Mouse (Mus musculus) intestine, embryonic 16.5 days (tissue): ENCODE measurements around the gene Lars2. TPM values are rescaled to one million over a fixed set of nuclear protein-coding genes. Genes with fewer than 3 reads are reported as not detected.
A peak's percentile ranks its signal among the peaks of the same experiment; 100 is the strongest.

ENCODE experiments used
- ATAC-seq: fragments of 200-750 bp; cut with Nextera tagmentation; 2 replicates; pipeline ENCODE4 v1.8.0; 2017; ENCODE audit warnings: moderate TSS enrichment, moderate library complexity
- H3K27ac ChIP-seq: fragments of 300-500 bp; sonication (generic); 2 replicates; pipeline ENCODE4 v1.5.1; 2014; ENCODE audit warnings: mild to moderate bottlenecking, low read length
- H3K27me3 ChIP-seq: fragments of 300-500 bp; sonication (generic); replicated peaks from 2 replicates; pipeline ENCODE4 v1.6.1; 2014; ENCODE audit warnings: low read length, control low read depth, mixed read lengths; ENCODE audit not compliant: control insufficient read depth, insufficient read depth
- H3K36me3 ChIP-seq: fragments of 300-500 bp; sonication (generic); 2 replicates; pipeline ENCODE4 v1.6.1; 2014; ENCODE audit warnings: low read length, control low read depth; ENCODE audit not compliant: control insufficient read depth, insufficient read depth
- H3K4me1 ChIP-seq: fragments of 300-500 bp; sonication (generic); 2 replicates; pipeline ENCODE4 v1.6.1; 2014; ENCODE audit warnings: low read length, control low read depth, mixed read lengths; ENCODE audit not compliant: control insufficient read depth, insufficient read depth
- H3K4me2 ChIP-seq: fragments of 300-500 bp; sonication (generic); 2 replicates; pipeline ENCODE4 v1.6.1; 2014; ENCODE audit warnings: low read depth, low read length, control low read depth
- H3K4me3 ChIP-seq: fragments of 300-500 bp; sonication (generic); 2 replicates; pipeline ENCODE4 v1.5.1; 2014; ENCODE audit warnings: mild to moderate bottlenecking, low read length
- H3K9ac ChIP-seq: fragments of 300-500 bp; sonication (generic); 2 replicates; pipeline ENCODE4 v1.6.1; 2014; ENCODE audit warnings: low read depth, low read length
- H3K9me3 ChIP-seq: fragments of 300-500 bp; sonication (generic); 2 replicates; pipeline ENCODE4 v1.6.1; 2016; ENCODE audit warnings: low read length, control low read depth; ENCODE audit not compliant: control insufficient read depth
- WGBS: fragments of 180-500 bp; shearing (Covaris S2); extraction: QIAGEN DNeasy Blood & Tissue Kit; methylation state at CpG from one replicate; pipeline ENCODE4 v1.1.7; 2014; 5-methylcytosine and 5-hydroxymethylcytosine counted together
- polyA plus RNA-seq: library from polyadenylated mRNA; unstranded; fragments of >200 nt; fragmentation: Nextera tagmentation; extraction: Ambion mirVana; gene quantifications from 2 replicates; pipeline ENCODE4 v1.2.1, GENCODE M21; 2015

Gene Lars2
- polyA plus RNA-seq, 1 experiment from 2014 or later = 508 TPM

- no peaks in the 10 kb centered on the region for H3K9me3 ChIP-seq
- H3K27ac ChIP-seq = peak overlapping the region; percentile 38; the same call in 1 of the 2 replicates
- H3K36me3 ChIP-seq = no peaks in the 10 kb centered on the region
- no peaks in the 10 kb centered on the region for H3K27me3 ChIP-seq
- H3K9ac ChIP-seq = no peak overlapping the region
- peaks cover 6% of the 10 kb centered on the region; the same call in 1 of the 2 replicates for H3K4me1 ChIP-seq
- H3K4me3 ChIP-seq = no peak overlapping the region
- H3K4me2 ChIP-seq = no peak overlapping the region
- no peak for ATAC-seq
- WGBS = 40% methylated on average over 2 of the region's 2 CpGs
Measured at GRCm38 (mm10) chr9:123457603-123458002, 90.9 kb downstream of the Lars2 start.

- WGBS = 77% methylated on average over 4 of the region's 4 CpGs
- H3K36me3 ChIP-seq = no peaks in the 10 kb centered on the region
- H3K4me2 ChIP-seq = no peak overlapping the region
- no peaks in the 10 kb centered on the region for H3K4me1 ChIP-seq
- H3K27me3 ChIP-seq = no peaks in the 10 kb centered on the region
- H3K9ac ChIP-seq = no peak overlapping the region
- no peak for ATAC-seq
- no peak overlapping the region for H3K4me3 ChIP-seq
- H3K27ac ChIP-seq = no peak overlapping the region
- no peaks in the 10 kb centered on the region for H3K9me3 ChIP-seq
Measured at GRCm38 (mm10) chr9:123467141-123467620, 100.5 kb downstream of the Lars2 start.

- WGBS = 61% methylated on average over 5 of the region's 5 CpGs
- Histone ChIP-seq H3K27me3 (no peaks in the 10 kb centered on the region), H3K9ac (no peak overlapping the region), H3K27ac (no peak overlapping the region), H3K9me3 (no peaks in the 10 kb centered on the region), H3K4me3 (no peak overlapping the region), H3K4me1 (no peaks in the 10 kb centered on the region), H3K36me3 (no peaks in the 10 kb centered on the region), H3K4me2 (no peak overlapping the region)
- ATAC-seq = no peak
Measured at GRCm38 (mm10) chr9:123468406-123469085, 101.8 kb downstream of the Lars2 start.

GRCm38 (mm10) chr9:123469087-123469486 lies 102.4 kb downstream of the Lars2 start:
- Histone ChIP-seq H3K27ac (no peak overlapping the region), H3K4me2 (no peak overlapping the region), H3K9ac (no peak overlapping the region), H3K36me3 (no peaks in the 10 kb centered on the region), H3K27me3 (no peaks in the 10 kb centered on the region), H3K9me3 (no peaks in the 10 kb centered on the region), H3K4me1 (no peaks in the 10 kb centered on the region), H3K4me3 (no peak overlapping the region)
- no peak for ATAC-seq

- no peak overlapping the region for H3K4me2 ChIP-seq
- H3K4me3 ChIP-seq = no peak overlapping the region
- peaks cover 5% of the 10 kb centered on the region for H3K4me1 ChIP-seq
- no peak overlapping the region for H3K9ac ChIP-seq
- H3K27ac ChIP-seq = no peak overlapping the region
- H3K9me3 ChIP-seq = no peaks in the 10 kb centered on the region
- H3K36me3 ChIP-seq = no peaks in the 10 kb centered on the region
- peak; percentile 45; the same call in 1 of the 2 replicates for ATAC-seq
- H3K27me3 ChIP-seq = no peaks in the 10 kb centered on the region
Measured at GRCm38 (mm10) chr9:123473377-123473776, 106.7 kb downstream of the Lars2 start.

GRCm38 (mm10) chr9:123475569-123475968 lies 108.8 kb downstream of the Lars2 start:
- 88% methylated on average over 1 of the region's 1 CpGs for WGBS

GRCm38 (mm10) chr9:123478031-123478585 lies 111.4 kb downstream of the Lars2 start:
- WGBS = under 1% methylated on average over 22 of the region's 29 CpGs
- no peaks in the 10 kb centered on the region for H3K9me3 ChIP-seq
- no peaks in the 10 kb centered on the region for H3K36me3 ChIP-seq
- peak overlapping the region; percentile 61 for H3K9ac ChIP-seq
- peak overlapping the region; percentile 75 for H3K4me3 ChIP-seq
- H3K4me2 ChIP-seq = peak overlapping the region; percentile 79
- H3K27me3 ChIP-seq = no peaks in the 10 kb centered on the region
- peaks cover 39% of the 10 kb centered on the region for H3K4me1 ChIP-seq
- H3K27ac ChIP-seq = no peak overlapping the region
- ATAC-seq = peak; percentile 77

More at GRCm38 (mm10) chr9:123475569-123475968, 108.8 kb downstream of the Lars2 start:
- H3K9me3 ChIP-seq = no peaks in the 10 kb centered on the region
- H3K27ac ChIP-seq = no peak overlapping the region
- H3K27me3 ChIP-seq = no peaks in the 10 kb centered on the region
- H3K4me3 ChIP-seq = no peak overlapping the region
- no peak for ATAC-seq
- H3K4me1 ChIP-seq = peaks cover 17% of the 10 kb centered on the region
- no peak overlapping the region for H3K9ac ChIP-seq
- H3K36me3 ChIP-seq = no peaks in the 10 kb centered on the region
- H3K4me2 ChIP-seq = no peak overlapping the region

GRCm38 (mm10) chr9:123478586-123479195 lies 112.0 kb downstream of the Lars2 start, which contains the start of gene Limd1:
Gene Limd1, plus strand, starts transcription at chr9:123478706.
- H3K27me3 ChIP-seq = no peaks in the 10 kb centered on the region
- H3K4me1 ChIP-seq = peaks cover 45% of the 10 kb centered on the region
- ATAC-seq = peak; percentile 90
- H3K4me3 ChIP-seq = peak within 1 kb of the TSS; percentile 75
- no peaks in the 10 kb centered on the region for H3K36me3 ChIP-seq
- no peaks in the 10 kb centered on the region for H3K9me3 ChIP-seq
- H3K4me2 ChIP-seq = peak within 1 kb of the TSS; percentile 94
- WGBS = under 1% methylated on average over 38 of the region's 57 CpGs
- H3K27ac ChIP-seq = peak within 1 kb of the TSS; percentile 88
- peak within 1 kb of the TSS; percentile 72 for H3K9ac ChIP-seq

GRCm38 (mm10) chr9:123479196-123479669 lies 112.5 kb downstream of the Lars2 start:
- Histone ChIP-seq H3K27me3 (no peaks in the 10 kb centered on the region), H3K4me1 (peaks cover 50% of the 10 kb centered on the region), H3K4me3 (peak overlapping the region; percentile 75), H3K9me3 (no peaks in the 10 kb centered on the region), H3K27ac (peak overlapping the region; percentile 88), H3K4me2 (peak overlapping the region; percentile 94), H3K9ac (peak overlapping the region; percentile 72), H3K36me3 (0 out of 2 replicates have a peak, but pooled peaks cover 2% of the 10 kb centered on the region)
- 12% methylated on average over 17 of the region's 17 CpGs for WGBS
- peak; percentile 27 for ATAC-seq
